ENCODE assay signal across 9 mouse cellular contexts in the genomic region with DNA sequence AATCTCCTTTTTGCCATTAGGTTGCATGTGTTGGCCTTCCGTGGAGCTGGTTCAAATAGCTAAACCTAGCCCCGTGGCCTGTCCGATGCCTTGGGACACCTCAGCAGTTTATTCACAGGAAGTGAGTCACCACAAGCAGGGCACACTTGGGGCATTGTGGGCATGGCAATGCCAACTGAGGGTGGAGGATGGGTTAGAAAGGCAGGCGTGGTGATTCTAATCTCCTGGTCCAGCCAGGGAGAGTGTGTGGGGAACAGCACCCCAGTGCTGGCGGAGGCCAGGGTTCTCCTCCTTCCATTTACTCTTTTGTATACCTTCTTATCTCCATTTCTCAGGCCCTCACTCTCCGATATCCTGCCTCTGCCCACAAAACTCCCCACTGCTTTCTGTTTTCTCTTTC. TPM values are rescaled to one million over a fixed set of nuclear protein-coding genes. Genes with fewer than 3 reads are reported as not detected.
A peak's percentile ranks its signal among the peaks of the same experiment; 100 is the strongest.
DNase-seq lines count a peak whose midpoint lies in the region; ATAC-seq lines count a peak whose summit lies in the region.
"Had no signal": no experiment of that assay in that cellular context is flagged by ENCODE, and none has a peak within 500 bp of the region (broad histone marks: within the 10 kb centered on the region; RNA-seq: fewer than 3 reads in every experiment).

No protein-coding gene starts in this region.

- peak overlapping the region; percentile 93 for H3K27ac ChIP-seq in liver, embryonic 15.5 days (replicated peaks)
- no peak overlapping the region for H3K27ac ChIP-seq in hindbrain, embryonic 14.5 days
- H3K27ac ChIP-seq: heart, embryonic 15.5 days had no signal

- peak overlapping the region; percentile 91 for H3K4me3 ChIP-seq in liver, embryonic 15.5 days (replicated peaks)
- no peak overlapping the region for H3K4me3 ChIP-seq in hindbrain, embryonic 14.5 days (replicated peaks; ENCODE audit: low read length)
- H3K4me3 ChIP-seq: heart, embryonic 15.5 days had no signal

- H3K4me1 ChIP-seq in liver, embryonic 15.5 days (replicated peaks), result peaks cover 68% of the 10 kb centered on the region
- peaks cover 21% of the 10 kb centered on the region for H3K4me1 ChIP-seq in hindbrain, embryonic 14.5 days (replicated peaks; ENCODE audit: control insufficient read depth, insufficient read depth, low read length)

- 7% methylated on average over 6 of the region's 6 CpGs for WGBS in liver, embryonic 15.5 days (ENCODE audit: insufficient replicate concordance)
- 89% methylated on average over 6 of the region's 6 CpGs for WGBS in hindbrain, embryonic 14.5 days

- no peaks in the 10 kb centered on the region; the same call in 1 of the 2 replicates for H3K36me3 ChIP-seq in liver, embryonic 15.5 days (replicated peaks)
- H3K36me3 ChIP-seq in hindbrain, embryonic 14.5 days (replicated peaks; ENCODE audit: control insufficient read depth, insufficient read depth), result no peaks in the 10 kb centered on the region
- H3K36me3 ChIP-seq: heart, embryonic 15.5 days had no signal

- no peak for ATAC-seq in CD4-positive, CD25-positive, alpha-beta regulatory T cell, adult 4 months
- ATAC-seq in liver, embryonic 15.5 days (ENCODE audit: insufficient read depth), result peak; percentile 30
- ATAC-seq in hindbrain, embryonic 14.5 days (ENCODE audit: low FRiP score), result no peak

- H3K9ac ChIP-seq in liver, embryonic 15.5 days, result 0 out of 2 replicates have a peak overlapping the region, but pooled peaks have one; percentile 21
- H3K9ac ChIP-seq in hindbrain, embryonic 14.5 days, result no peak overlapping the region
- H3K9ac ChIP-seq: heart, embryonic 15.5 days had no signal

- no peaks in the 10 kb centered on the region for H3K9me3 ChIP-seq in liver, embryonic 15.5 days (replicated peaks)
- no peaks in the 10 kb centered on the region for H3K9me3 ChIP-seq in hindbrain, embryonic 14.5 days (ENCODE audit: control insufficient read depth, low read length)
- H3K9me3 ChIP-seq: heart, embryonic 15.5 days had no signal

- peak overlapping the region; percentile 98 for H3K4me2 ChIP-seq in liver, embryonic 15.5 days
- H3K4me2 ChIP-seq in hindbrain, embryonic 14.5 days (replicated peaks), result no peak overlapping the region
- H3K4me2 ChIP-seq: heart, embryonic 15.5 days had no signal

- H3K27me3 ChIP-seq in liver, embryonic 15.5 days, result no peaks in the 10 kb centered on the region
- H3K27me3 ChIP-seq in hindbrain, embryonic 14.5 days (ENCODE audit: control insufficient read depth, insufficient read depth, low read length), result no peaks in the 10 kb centered on the region
- H3K27me3 ChIP-seq: heart, embryonic 15.5 days had no signal

- peak; percentile 11 for DNase-seq in CD4-positive, CD25-positive, alpha-beta regulatory T cell, adult 2 months (ENCODE audit: low read depth, low spot score)
- peak; percentile 85 for DNase-seq in 3134 (ENCODE audit: extremely low read depth, insufficient read length, low spot score)
- peak; percentile 77 to 83 for DNase-seq in adrenal gland, postnatal 36 days
- no peak for DNase-seq in testis, postnatal 14 days (ENCODE audit: low spot score)
- DNase-seq in hindbrain, embryonic 14.5 days (ENCODE audit: low spot score), result no peak
- no peak for DNase-seq in layer of hippocampus, postnatal 36 days

RNA-seq across cellular contexts. Expression of a gene that starts 2.0 kb away (rescaled TPM):
- 100 to 1,000 TPM; 168 to 244 TPM for polyA plus RNA-seq in CD4-positive, CD25-positive, alpha-beta regulatory T cell, adult 4 months (2017; shearing (Covaris generic))
- total RNA-seq in adrenal gland, postnatal 36 days (2021), result 100 to 1,000 TPM; 239 to 254 TPM
- 110 and 114 TPM in 2 replicates for polyA plus RNA-seq in liver, embryonic 15.5 days (2015; fragmentation: Nextera tagmentation; extraction: Ambion mirVana)
- polyA plus RNA-seq in hindbrain, embryonic 14.5 days (2014; fragmentation: Nextera tagmentation; extraction: Ambion mirVana), result 81.8 and 88.3 TPM in 2 replicates
- total RNA-seq in layer of hippocampus, postnatal 36 days (2021), result 10 to 100 TPM; 59.4 to 62.9 TPM

RNA-seq across cellular contexts. Expression of a gene that starts 5.6 kb away (rescaled TPM):
- 1 to 10 TPM in 1 of 2 experiments, under 1 TPM in 1; 0.42 to 1.1 TPM for polyA plus RNA-seq in CD4-positive, CD25-positive, alpha-beta regulatory T cell, adult 4 months (2017; shearing (Covaris generic))
- total RNA-seq in adrenal gland, postnatal 36 days (2021), result 1 to 10 TPM; 1.1 to 3.3 TPM
- 2.1 and 2.8 TPM in 2 replicates for polyA plus RNA-seq in liver, embryonic 15.5 days (2015; fragmentation: Nextera tagmentation; extraction: Ambion mirVana)
- 0.24 and 0.52 TPM in 2 replicates for polyA plus RNA-seq in hindbrain, embryonic 14.5 days (2014; fragmentation: Nextera tagmentation; extraction: Ambion mirVana)
- 1 to 10 TPM in 1 of 2 experiments, under 1 TPM in 1; 0.94 to 1.4 TPM for total RNA-seq in layer of hippocampus, postnatal 36 days (2021)

RNA-seq across cellular contexts. Expression of a gene that starts 30.7 kb away (rescaled TPM):
- 10 to 100 TPM in 1 of 2 experiments, 1 to 10 TPM in 1; 6.3 to 10.1 TPM for polyA plus RNA-seq in CD4-positive, CD25-positive, alpha-beta regulatory T cell, adult 4 months (2017; shearing (Covaris generic))
- 10 to 100 TPM; 25.1 to 33.3 TPM for total RNA-seq in adrenal gland, postnatal 36 days (2021)
- polyA plus RNA-seq in liver, embryonic 15.5 days (2015; fragmentation: Nextera tagmentation; extraction: Ambion mirVana), result 9.0 and 9.5 TPM in 2 replicates
- 63.8 and 66.0 TPM in 2 replicates for polyA plus RNA-seq in hindbrain, embryonic 14.5 days (2014; fragmentation: Nextera tagmentation; extraction: Ambion mirVana)
- 10 to 100 TPM; 19.8 to 22.2 TPM for total RNA-seq in layer of hippocampus, postnatal 36 days (2021)

RNA-seq across cellular contexts. Expression of a gene that starts 31.5 kb away (rescaled TPM):
- polyA plus RNA-seq in CD4-positive, CD25-positive, alpha-beta regulatory T cell, adult 4 months (2017; shearing (Covaris generic)), result 10 to 100 TPM; 22.1 to 25.3 TPM
- total RNA-seq in adrenal gland, postnatal 36 days (2021), result 100 to 1,000 TPM; 120 to 147 TPM
- 18.8 and 20.9 TPM in 2 replicates for polyA plus RNA-seq in liver, embryonic 15.5 days (2015; fragmentation: Nextera tagmentation; extraction: Ambion mirVana)
- polyA plus RNA-seq in hindbrain, embryonic 14.5 days (2014; fragmentation: Nextera tagmentation; extraction: Ambion mirVana), result 37.8 and 38.9 TPM in 2 replicates
- total RNA-seq in layer of hippocampus, postnatal 36 days (2021), result 10 to 100 TPM; 19.3 to 19.4 TPM

RNA-seq across cellular contexts. Expression of a gene that starts 44.4 kb away (rescaled TPM):
- 10 to 100 TPM; 20.2 to 26.6 TPM for polyA plus RNA-seq in CD4-positive, CD25-positive, alpha-beta regulatory T cell, adult 4 months (2017; shearing (Covaris generic))
- 10 to 100 TPM; 25.9 to 29.7 TPM for total RNA-seq in adrenal gland, postnatal 36 days (2021)
- 12.0 and 12.9 TPM in 2 replicates for polyA plus RNA-seq in liver, embryonic 15.5 days (2015; fragmentation: Nextera tagmentation; extraction: Ambion mirVana)
- 47.6 and 54.2 TPM in 2 replicates for polyA plus RNA-seq in hindbrain, embryonic 14.5 days (2014; fragmentation: Nextera tagmentation; extraction: Ambion mirVana)
- total RNA-seq in layer of hippocampus, postnatal 36 days (2021), result 10 to 100 TPM; 36.0 to 40.2 TPM

Comparison
In these comparisons a context has a peak if more than half of its experiments do, and no peak if none do; other contexts are left out.
1. DNase-seq: peak in CD4-positive, CD25-positive, alpha-beta regulatory T cell, adult 2 months (single experiment), 3134 (single experiment) and adrenal gland, postnatal 36 days (2 of 2); none in testis, postnatal 14 days (single experiment), hindbrain, embryonic 14.5 days (single experiment) and layer of hippocampus, postnatal 36 days (0 of 2).